Mouse (Mus musculus): ENCODE measurements around the gene Srsf3.

DNA sequence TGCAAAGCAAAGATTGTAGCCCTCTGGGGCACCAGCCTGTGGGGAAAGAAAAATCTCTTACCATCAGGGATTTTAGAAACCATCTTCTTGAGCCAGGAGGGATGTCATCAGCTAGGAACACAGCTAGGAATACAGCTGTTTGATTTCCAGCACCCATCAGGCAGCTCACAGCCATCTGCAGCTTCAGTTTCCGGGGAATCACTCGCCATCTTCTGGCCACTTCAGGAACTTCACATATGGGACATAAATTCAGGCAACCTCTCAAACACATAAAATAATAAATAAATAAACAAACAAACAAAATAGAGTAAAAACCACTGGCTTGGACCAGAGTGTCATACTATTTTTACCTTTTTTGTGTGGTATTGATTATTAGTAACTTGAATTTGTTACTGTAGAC lies 16.8 kb upstream of the Srsf3 start:
- TF ChIP-seq CTCF (IDR thresholded peaks at IDR 0.05; ENCODE audit: borderline replicate concordance, extremely low read depth, insufficient read depth, insufficient read length) (peak; percentile 59), POLR2A (IDR thresholded peaks at IDR 0.05; ENCODE audit: borderline replicate concordance, extremely low read depth, insufficient read depth, insufficient read length, poor library complexity, severe bottlenecking) (no peak)

Measured in brain, embryonic 14.5 days (tissue).